Mouse (Mus musculus) midbrain, embryonic 14.5 days (tissue): ENCODE results near the gene Gpr37l1. TPM values are rescaled to one million over a fixed set of nuclear protein-coding genes. Genes with fewer than 3 reads are reported as not detected.
A peak's percentile ranks its signal among the peaks of the same experiment; 100 is the strongest.

Source experiments
- ATAC-seq: fragments of 200-750 bp; cut with Nextera tagmentation; 2 replicates; pipeline ENCODE4 v1.8.0; 2017; ENCODE audit warnings: moderate number of reproducible peaks, moderate library complexity; ENCODE audit not compliant: low FRiP score, low TSS enrichment
- DNase-seq: peaks from one replicate; pipeline ENCODE4 v3.0.0-alpha.2; 2015
- H3K27ac ChIP-seq: fragments of 300-500 bp; sonication (generic); replicated peaks from 2 replicates; pipeline ENCODE4 v1.5.1; 2014; ENCODE audit warnings: mild to moderate bottlenecking, low read depth, low read length, moderate library complexity
- H3K27me3 ChIP-seq: fragments of 300-500 bp; sonication (generic); 2 replicates; pipeline ENCODE4 v1.6.1; 2014; ENCODE audit warnings: low read length, control low read depth, mixed read lengths; ENCODE audit not compliant: control insufficient read depth, insufficient read depth
- H3K36me3 ChIP-seq: fragments of 300-500 bp; sonication (generic); 2 replicates; pipeline ENCODE4 v1.6.1; 2014; ENCODE audit warnings: low read length, control low read depth; ENCODE audit not compliant: control insufficient read depth, insufficient read depth
- H3K4me1 ChIP-seq: fragments of 300-500 bp; sonication (generic); 2 replicates; pipeline ENCODE4 v1.6.1; 2014; ENCODE audit warnings: mild to moderate bottlenecking, antibody characterized with exemption, low read length, control low read depth; ENCODE audit not compliant: control insufficient read depth, insufficient read depth
- H3K4me2 ChIP-seq: fragments of 300-500 bp; sonication (generic); 2 replicates; pipeline ENCODE4 v1.6.1; 2014; ENCODE audit warnings: mild to moderate bottlenecking, low read length, moderate library complexity
- H3K4me3 ChIP-seq: fragments of 300-500 bp; sonication (generic); replicated peaks from 2 replicates; pipeline ENCODE4 v1.5.1; 2014; ENCODE audit warnings: low read depth, low read length
- H3K9ac ChIP-seq: fragments of 300-500 bp; sonication (generic); replicated peaks from 2 replicates; pipeline ENCODE4 v1.6.1; 2014; ENCODE audit warnings: mild to moderate bottlenecking, low read length, moderate library complexity
- H3K9me3 ChIP-seq: fragments of 300-500 bp; sonication (generic); 2 replicates; pipeline ENCODE4 v1.6.1; 2016; ENCODE audit warnings: low read length, control low read depth, mixed read lengths; ENCODE audit not compliant: control insufficient read depth
- WGBS: fragments of 180-500 bp; shearing (Covaris S2); extraction: QIAGEN DNeasy Blood & Tissue Kit; methylation state at CpG from one replicate; pipeline ENCODE4 v1.1.7; 2014; 5-methylcytosine and 5-hydroxymethylcytosine counted together
- polyA plus RNA-seq: library from polyadenylated mRNA; unstranded; fragments of >200 nt; fragmentation: Nextera tagmentation; extraction: Ambion mirVana; gene quantifications from 2 replicates; pipeline ENCODE4 v1.2.1, GENCODE M21; 2014

The Gpr37l1 gene
- polyA plus RNA-seq, 1 experiment from 2014 or later: 0.30 TPM

DNA sequence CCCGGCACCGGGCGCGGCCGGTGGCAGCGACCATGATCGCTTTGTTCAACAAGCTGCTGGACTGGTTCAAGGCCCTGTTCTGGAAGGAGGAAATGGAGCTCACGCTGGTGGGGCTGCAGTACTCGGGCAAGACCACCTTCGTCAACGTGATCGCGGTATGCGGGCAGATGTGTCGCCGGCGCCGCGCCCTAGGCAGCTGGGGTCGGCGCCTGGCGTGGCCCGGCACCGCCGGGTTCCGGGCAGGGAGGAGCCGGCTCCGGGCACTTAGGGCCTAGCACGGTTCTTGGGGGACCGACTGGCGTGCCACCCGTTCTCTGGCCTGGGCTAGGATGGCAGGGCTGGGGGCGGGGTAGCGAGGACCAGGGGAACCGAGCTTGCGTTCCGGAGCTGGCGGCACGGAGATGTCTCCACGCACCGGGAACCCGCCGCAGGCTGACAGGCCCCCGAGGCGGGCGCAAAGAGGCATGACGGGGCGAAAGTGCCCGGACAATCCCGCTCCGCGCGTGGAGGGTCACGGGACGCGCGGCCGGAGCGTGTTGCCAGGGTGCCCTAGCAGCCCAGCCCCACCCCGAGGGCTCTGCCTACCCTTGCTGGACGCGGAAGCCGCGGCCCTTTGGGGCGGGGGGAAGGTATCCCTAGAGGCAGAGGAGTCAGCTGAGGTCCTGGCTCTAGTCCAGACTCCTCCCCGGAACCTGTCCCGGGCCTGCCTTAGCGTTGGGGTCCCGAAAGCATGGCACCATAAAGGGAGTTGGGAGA lies 20.4 kb downstream of the Gpr37l1 start:
- Histone ChIP-seq H3K27me3 (no peaks in the 10 kb centered on the region), H3K27ac (peak overlapping the region; percentile 96), H3K4me3 (peak overlapping the region; percentile 99), H3K4me2 (peak overlapping the region; percentile 91), H3K36me3 (peaks cover 5% of the 10 kb centered on the region), H3K4me1 (peaks cover 23% of the 10 kb centered on the region), H3K9me3 (no peaks in the 10 kb centered on the region), H3K9ac (peak overlapping the region; percentile 99)
- ATAC-seq: peak; percentile 66
- under 1% methylated on average over 67 of the region's 69 CpGs for WGBS
- peak; percentile 81 for DNase-seq

DNA sequence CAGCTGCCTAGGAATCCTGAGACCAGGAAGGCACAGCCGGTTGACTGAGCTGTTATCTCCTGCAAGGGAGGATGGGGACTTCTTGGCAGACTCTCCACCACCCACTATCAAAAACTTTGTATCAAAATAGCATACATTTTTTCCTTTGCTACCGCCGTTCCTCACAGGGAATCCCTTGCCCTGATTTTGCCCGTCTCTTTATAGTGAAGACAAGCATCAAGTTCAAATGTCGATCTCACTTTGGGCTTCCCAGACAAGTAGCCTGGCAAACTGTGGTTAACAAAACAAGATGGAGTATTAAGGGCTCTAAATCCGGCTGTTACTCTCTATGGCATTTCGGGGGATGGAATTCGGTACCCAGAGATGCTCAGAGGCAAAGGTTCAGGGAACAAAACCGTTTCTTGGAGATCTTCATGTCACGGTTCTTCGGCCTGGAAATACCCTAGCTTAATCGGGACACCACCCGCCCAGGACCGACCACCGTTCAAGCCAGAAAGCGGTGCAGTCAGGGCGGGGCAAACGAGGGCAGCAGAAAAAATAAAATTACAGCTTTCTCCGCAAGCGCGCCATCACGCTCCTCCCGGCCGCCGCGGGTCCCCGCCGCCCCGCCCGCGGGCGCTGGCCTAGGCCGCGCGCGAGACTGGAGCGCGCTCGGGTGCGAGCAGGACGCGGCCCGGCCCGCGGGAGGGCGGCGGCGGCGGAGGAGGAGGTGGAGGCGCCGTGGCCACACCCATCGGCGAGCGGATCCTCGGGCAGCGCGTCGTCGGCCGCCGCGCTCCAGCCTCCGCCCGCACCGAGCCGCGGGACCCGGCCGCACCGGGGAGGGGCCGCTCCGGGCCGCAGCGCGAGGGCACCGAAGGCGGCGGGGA lies 21.2 kb downstream of the Gpr37l1 start, which contains the start of gene Arl8a:
Gene Arl8a (plus strand): TSS at position 748 of the 869 bp plus-strand sequence.
- peak; percentile 95 for DNase-seq
- WGBS: under 1% methylated on average over 78 of the region's 78 CpGs
- peak within 1 kb of the TSS; percentile 99 for H3K9ac ChIP-seq
- H3K9me3 ChIP-seq: no peaks in the 10 kb centered on the region
- peak within 1 kb of the TSS; percentile 96 for H3K27ac ChIP-seq
- peak; percentile 82 for ATAC-seq
- H3K36me3 ChIP-seq: peaks cover 2% of the 10 kb centered on the region
- H3K4me1 ChIP-seq: peaks cover 23% of the 10 kb centered on the region
- H3K27me3 ChIP-seq: no peaks in the 10 kb centered on the region
- peak within 1 kb of the TSS; percentile 91 for H3K4me2 ChIP-seq
- H3K4me3 ChIP-seq: peak within 1 kb of the TSS; percentile 99

DNA sequence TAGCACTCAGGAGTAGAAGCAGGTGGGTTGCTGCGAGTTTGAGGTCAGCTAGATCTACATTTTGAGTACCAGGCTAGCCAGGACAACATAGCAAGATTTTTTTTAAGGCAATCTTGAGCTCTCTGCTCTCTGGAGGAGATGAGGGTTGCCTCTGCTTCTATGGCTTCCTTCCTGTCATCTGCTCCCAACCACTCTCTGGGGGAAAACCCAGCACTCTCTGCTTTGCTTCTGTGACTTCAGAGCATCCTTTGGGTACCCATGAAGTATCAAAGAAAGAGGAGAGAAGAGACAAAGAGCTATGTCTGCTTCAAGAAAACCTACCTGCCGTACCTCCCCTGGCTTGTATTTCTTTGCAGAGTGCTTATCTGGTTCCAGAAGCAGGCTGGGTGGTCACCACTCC lies 23.5 kb downstream of the Gpr37l1 start:
- ATAC-seq (no peak), DNase-seq (no peak)
- no peaks in the 10 kb centered on the region for H3K9me3 ChIP-seq
- H3K4me3 ChIP-seq: no peak overlapping the region
- no peak overlapping the region for H3K27ac ChIP-seq
- H3K4me1 ChIP-seq: peaks cover 9% of the 10 kb centered on the region
- H3K27me3 ChIP-seq: no peaks in the 10 kb centered on the region
- no peaks in the 10 kb centered on the region for H3K36me3 ChIP-seq
- H3K9ac ChIP-seq: no peak overlapping the region
- WGBS: 85% methylated on average over 2 of the region's 2 CpGs
- no peak overlapping the region for H3K4me2 ChIP-seq

DNA sequence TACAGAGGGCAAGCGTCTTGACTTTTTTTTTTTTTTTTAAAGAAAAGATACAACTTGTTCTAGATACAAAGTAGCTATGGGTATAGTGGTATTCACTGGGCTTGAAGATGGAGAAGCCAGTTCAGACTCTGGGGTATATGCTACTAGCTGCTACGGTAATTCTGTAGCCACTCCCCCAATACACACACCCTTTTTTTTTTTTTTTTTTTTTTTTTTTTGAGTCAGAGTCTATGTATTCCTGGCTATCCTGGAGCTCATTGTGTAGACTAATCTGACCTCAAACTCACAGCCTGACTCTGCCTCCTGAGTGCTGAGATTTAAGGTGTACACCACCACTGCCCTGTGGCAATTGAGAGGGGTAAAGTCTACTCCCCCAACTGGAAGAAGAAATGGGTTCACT lies 25.0 kb downstream of the Gpr37l1 start:
- ATAC-seq (no peak), DNase-seq (no peak)
- H3K9me3 ChIP-seq: no peaks in the 10 kb centered on the region
- WGBS: 86% methylated on average over 2 of the region's 2 CpGs
- no peaks in the 10 kb centered on the region for H3K27me3 ChIP-seq
- no peaks in the 10 kb centered on the region for H3K4me1 ChIP-seq
- no peak overlapping the region for H3K9ac ChIP-seq
- no peak overlapping the region for H3K4me2 ChIP-seq
- H3K4me3 ChIP-seq: no peak overlapping the region
- H3K27ac ChIP-seq: no peak overlapping the region
- H3K36me3 ChIP-seq: no peaks in the 10 kb centered on the region

DNA sequence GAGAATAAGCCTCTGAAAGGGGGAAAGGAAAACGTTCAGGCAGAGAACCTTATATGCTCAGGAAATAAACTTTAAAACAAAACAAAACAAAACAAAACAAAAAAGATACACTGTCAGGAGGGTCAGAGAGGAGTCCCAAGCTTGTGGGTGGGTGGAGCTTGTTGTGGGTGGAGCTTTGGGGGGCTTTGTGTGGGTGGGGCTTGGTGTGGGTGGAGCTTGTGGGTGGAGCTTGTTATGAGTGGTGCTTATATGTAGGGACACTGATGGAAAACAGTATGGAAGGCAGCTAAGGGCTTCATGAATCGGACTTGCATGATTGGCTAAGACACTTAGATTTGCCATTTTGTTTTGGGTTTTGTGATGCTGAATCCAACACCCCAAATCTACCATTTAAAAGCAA lies 27.6 kb downstream of the Gpr37l1 start:
- no peaks in the 10 kb centered on the region for H3K36me3 ChIP-seq
- H3K4me1 ChIP-seq: no peaks in the 10 kb centered on the region
- no peak overlapping the region for H3K9ac ChIP-seq
- H3K4me2 ChIP-seq: no peak overlapping the region
- no peaks in the 10 kb centered on the region for H3K27me3 ChIP-seq
- no peak overlapping the region for H3K27ac ChIP-seq
- WGBS: 82% methylated on average over 2 of the region's 2 CpGs
- no peak for DNase-seq
- no peak overlapping the region for H3K4me3 ChIP-seq
- no peak for ATAC-seq
- no peaks in the 10 kb centered on the region for H3K9me3 ChIP-seq

DNA sequence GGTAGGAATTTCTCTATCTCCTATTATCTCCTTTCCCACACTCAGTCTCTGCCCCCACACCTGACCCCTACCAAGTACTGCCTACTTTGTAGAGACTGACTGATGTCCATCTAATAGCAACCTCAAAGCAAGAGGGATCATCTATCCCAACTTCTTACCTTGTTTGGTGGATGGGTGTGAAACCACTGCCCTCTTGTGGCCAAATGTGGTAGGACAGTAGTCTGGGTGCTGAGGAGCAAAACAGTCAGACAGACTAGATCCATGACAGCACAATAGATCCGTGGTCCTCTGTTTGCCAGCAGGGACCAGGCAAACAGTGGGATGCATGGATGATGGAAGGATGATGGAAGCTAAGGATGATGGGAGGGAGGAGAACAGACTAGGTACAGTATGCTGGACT lies 31.0 kb downstream of the Gpr37l1 start:
- WGBS: 6% methylated on average over 1 of the region's 1 CpGs
- H3K27me3 ChIP-seq: no peaks in the 10 kb centered on the region

DNA sequence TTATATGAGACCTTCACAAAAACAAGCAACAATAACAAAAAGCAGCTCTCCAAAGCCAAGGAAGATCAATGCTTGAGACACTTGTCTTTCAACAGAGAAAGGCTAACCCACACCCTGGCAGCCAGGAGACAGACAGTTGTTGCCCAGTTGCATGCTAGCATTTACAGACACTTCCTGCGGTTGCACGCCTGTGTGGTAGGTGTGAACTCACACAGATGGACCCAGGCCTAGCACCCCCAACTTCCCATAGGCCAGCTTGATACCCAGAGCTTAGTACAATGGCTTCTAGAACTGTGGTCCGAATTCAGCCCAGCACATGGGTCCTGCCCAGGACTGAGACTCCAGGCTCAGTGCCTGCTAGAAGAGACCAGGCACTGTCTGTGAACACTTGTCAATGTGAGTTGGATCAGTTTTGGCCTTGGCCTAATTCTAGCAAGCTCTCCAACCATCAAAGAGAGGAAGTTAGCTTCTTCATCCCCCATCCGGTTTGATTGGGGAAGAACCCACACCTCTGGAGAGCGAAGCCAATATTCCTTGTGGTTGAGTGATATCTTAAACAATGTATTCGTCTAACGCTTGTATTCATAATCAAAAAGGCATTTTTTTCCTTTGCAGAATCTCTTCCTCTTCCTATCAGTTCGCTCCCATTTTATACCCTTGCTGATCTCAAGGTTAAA lies 32.2 kb downstream of the Gpr37l1 start:
- no peak for DNase-seq
- ATAC-seq: no peak
- WGBS: 92% methylated on average over 8 of the region's 8 CpGs
- Histone ChIP-seq H3K9ac (no peak overlapping the region), H3K27me3 (no peaks in the 10 kb centered on the region), H3K4me2 (no peak overlapping the region), H3K36me3 (no peaks in the 10 kb centered on the region), H3K9me3 (no peaks in the 10 kb centered on the region), H3K4me3 (no peak overlapping the region), H3K4me1 (no peaks in the 10 kb centered on the region), H3K27ac (no peak overlapping the region)

More for the DNA sequence above, 31.0 kb downstream of the Gpr37l1 start:
- ATAC-seq (no peak; the same call in 1 of the 2 replicates), DNase-seq (peak; percentile 88)
- no peak overlapping the region for H3K4me2 ChIP-seq
- H3K4me1 ChIP-seq: no peaks in the 10 kb centered on the region
- no peaks in the 10 kb centered on the region for H3K36me3 ChIP-seq
- no peak overlapping the region for H3K27ac ChIP-seq
- no peaks in the 10 kb centered on the region for H3K9me3 ChIP-seq
- H3K4me3 ChIP-seq: no peak overlapping the region
- H3K9ac ChIP-seq: no peak overlapping the region

DNA sequence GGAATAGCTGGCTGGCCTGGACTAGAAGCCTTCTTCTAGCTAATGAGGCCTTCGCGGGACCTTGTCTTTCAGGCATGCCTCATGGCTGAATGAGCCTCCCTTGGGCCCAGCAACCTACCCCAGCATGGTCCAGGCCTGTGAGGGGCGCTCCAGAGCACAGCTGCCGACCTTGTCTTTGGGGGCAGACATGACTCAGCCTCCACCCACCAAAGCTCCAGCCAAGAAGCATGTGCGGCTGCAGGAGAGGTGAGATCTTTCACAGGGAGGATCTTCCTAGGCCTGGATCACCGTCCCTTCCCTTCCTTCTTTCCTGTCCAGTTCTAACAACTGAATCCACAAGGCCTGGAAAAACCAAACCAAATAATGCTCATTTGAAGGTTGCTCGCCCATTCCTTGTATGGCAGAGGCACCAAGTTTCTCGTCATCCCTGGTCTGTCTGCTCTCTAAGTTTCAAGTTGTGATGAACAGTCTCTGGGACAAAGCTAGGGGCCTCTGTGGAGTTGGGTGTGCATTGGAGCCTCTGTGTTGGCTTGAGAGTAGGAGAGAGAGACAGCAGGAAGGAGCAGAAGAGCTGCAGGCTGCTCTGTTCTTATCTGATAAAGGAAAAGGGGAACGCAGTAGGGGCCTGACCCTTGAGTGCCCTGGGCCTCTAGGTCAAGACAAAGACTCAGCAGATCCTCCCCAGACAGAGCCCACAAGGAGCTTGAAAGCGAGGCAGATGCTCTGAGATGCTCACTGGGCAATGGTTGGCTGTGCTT lies 33.6 kb downstream of the Gpr37l1 start:
- no peak overlapping the region for H3K27ac ChIP-seq
- no peaks in the 10 kb centered on the region for H3K27me3 ChIP-seq
- ATAC-seq: no peak
- no peaks in the 10 kb centered on the region for H3K4me1 ChIP-seq
- H3K9ac ChIP-seq: no peak overlapping the region
- no peak for DNase-seq
- 87% methylated on average over 10 of the region's 10 CpGs for WGBS
- no peak overlapping the region for H3K4me3 ChIP-seq
- H3K36me3 ChIP-seq: no peaks in the 10 kb centered on the region
- H3K9me3 ChIP-seq: no peaks in the 10 kb centered on the region
- H3K4me2 ChIP-seq: no peak overlapping the region
